Mouse (Mus musculus) brain, adult 2 months (tissue): Measurements from ENCODE around the gene Olfr12.

Experiments used
- DNase-seq: peaks from one replicate; pipeline ENCODE4 v3.0.0; 2011; ENCODE audit warnings: low read depth, low spot score

The Olfr12 gene

GRCm38 (mm10) chr1:92617488-92617887 lies at the start of gene Olfr12:
Olfr12 (plus strand) TSS chr1:92617788.
- DNase-seq = no peak

GRCm38 (mm10) chr1:92571022-92571421 lies 46.6 kb upstream of the Olfr12 start, which contains the start of gene Olfr1413:
Olfr1413 (plus strand) TSS chr1:92571322.
- DNase-seq = no peak

GRCm38 (mm10) chr1:92585479-92585878 lies 32.1 kb upstream of the Olfr12 start, which contains the start of gene Olfr1412:
Olfr1412 (plus strand) TSS chr1:92585779.
- no peak for DNase-seq

GRCm38 (mm10) chr1:92594111-92594510 lies 23.5 kb upstream of the Olfr12 start, which contains the start of gene Olfr1411:
Olfr1411 (plus strand) TSS chr1:92594411.
- no peak for DNase-seq

GRCm38 (mm10) chr1:92596019-92596418 lies 21.6 kb upstream of the Olfr12 start:
- DNase-seq = no peak

GRCm38 (mm10) chr1:92605482-92605881 lies 12.1 kb upstream of the Olfr12 start, which contains the start of gene Olfr1410:
Olfr1410 (plus strand) TSS chr1:92605782.
- DNase-seq = no peak

GRCm38 (mm10) chr1:92607711-92608110 lies 9.9 kb upstream of the Olfr12 start:
- no peak for DNase-seq

GRCm38 (mm10) chr1:92611008-92611407 lies 6.6 kb upstream of the Olfr12 start:
- DNase-seq = peak; percentile 67

- DNase-seq = no peak
These were observed 4.4 kb upstream of the Olfr12 start for GRCm38 (mm10) chr1:92613175-92613574.

- peak; percentile 72 for DNase-seq
These were observed 3.1 kb upstream of the Olfr12 start for GRCm38 (mm10) chr1:92614516-92614915.

- DNase-seq = no peak
These were observed 1.5 kb upstream of the Olfr12 start for GRCm38 (mm10) chr1:92616046-92616445.

- no peak for DNase-seq
These were observed 772 bp downstream of the Olfr12 start for GRCm38 (mm10) chr1:92618360-92618759.

- no peak for DNase-seq
These were observed 10.6 kb downstream of the Olfr12 start for GRCm38 (mm10) chr1:92628227-92628626.

- DNase-seq = no peak
These were observed 14.6 kb downstream of the Olfr12 start for GRCm38 (mm10) chr1:92632196-92632595.

GRCm38 (mm10) chr1:92632948-92633347 lies 15.4 kb downstream of the Olfr12 start:
- no peak for DNase-seq

- DNase-seq = peak; percentile 44
These were observed 16.1 kb downstream of the Olfr12 start for GRCm38 (mm10) chr1:92633726-92634125.

- DNase-seq = no peak
These were observed 17.0 kb downstream of the Olfr12 start for GRCm38 (mm10) chr1:92634569-92634968.

- DNase-seq = peak; percentile 37
These were observed 17.5 kb downstream of the Olfr12 start for GRCm38 (mm10) chr1:92634976-92635599.

- no peak for DNase-seq
These were observed 18.4 kb downstream of the Olfr12 start for GRCm38 (mm10) chr1:92636015-92636414.

GRCm38 (mm10) chr1:92636676-92637075 lies 19.1 kb downstream of the Olfr12 start:
- no peak for DNase-seq

GRCm38 (mm10) chr1:92637501-92638172 lies 20.0 kb downstream of the Olfr12 start:
- DNase-seq = no peak

- DNase-seq = peak; percentile 91
These were observed 20.6 kb downstream of the Olfr12 start for GRCm38 (mm10) chr1:92638181-92638580.

- DNase-seq = no peak
These were observed 21.1 kb downstream of the Olfr12 start for GRCm38 (mm10) chr1:92638736-92639135.
